ENCODE assay signal across 23 mouse cellular contexts in the genomic region with DNA sequence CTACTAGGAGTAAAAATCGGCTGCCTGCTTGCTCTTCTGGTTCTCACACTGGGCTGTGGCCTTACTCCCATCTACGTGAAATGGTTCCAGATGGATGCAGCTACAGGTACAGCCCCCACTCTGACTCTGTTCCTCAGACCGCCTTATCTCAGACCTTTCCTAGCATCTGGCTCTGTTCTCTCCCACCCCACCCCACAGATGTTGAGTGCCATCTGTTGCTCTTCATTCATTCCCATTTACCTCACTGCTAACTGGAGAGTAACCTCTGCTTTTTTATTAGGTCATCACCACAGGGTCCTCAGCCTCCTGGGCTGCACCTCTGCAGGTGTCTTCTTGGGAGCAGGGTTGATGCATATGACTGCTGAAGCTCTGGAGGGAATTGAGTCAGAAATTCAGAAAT. TPM values are rescaled to one million over a fixed set of nuclear protein-coding genes. Genes with fewer than 3 reads are reported as not detected.
A peak's percentile ranks its signal among the peaks of the same experiment; 100 is the strongest.
DNase-seq lines count a peak whose midpoint lies in the region; ATAC-seq and TF ChIP-seq lines count a peak whose summit lies in the region.
"Had no signal": no experiment of that assay in that cellular context is flagged by ENCODE, and none has a peak within 500 bp of the region (broad histone marks: within the 10 kb centered on the region; RNA-seq: fewer than 3 reads in every experiment).

No protein-coding gene starts in this region.

- no peaks in the 10 kb centered on the region for H3K9me3 ChIP-seq in intestine, embryonic 15.5 days
- no peaks in the 10 kb centered on the region for H3K9me3 ChIP-seq in intestine, embryonic 16.5 days (ENCODE audit: control insufficient read depth, low read length)
- H3K9me3 ChIP-seq in liver, embryonic 14.5 days (ENCODE audit: control insufficient read depth, low read length): no peaks in the 10 kb centered on the region
- H3K9me3 ChIP-seq: heart, embryonic 15.5 days; limb, embryonic 12.5 days had no signal

- no peak overlapping the region for H3K4me2 ChIP-seq in intestine, embryonic 15.5 days (replicated peaks)
- no peak overlapping the region for H3K4me2 ChIP-seq in intestine, embryonic 16.5 days (ENCODE audit: low read depth, low read length)
- no peak overlapping the region for H3K4me2 ChIP-seq in liver, embryonic 14.5 days (ENCODE audit: low read depth)
- H3K4me2 ChIP-seq: heart, embryonic 15.5 days; limb, embryonic 12.5 days had no signal

- no peak overlapping the region for H3K9ac ChIP-seq in intestine, embryonic 15.5 days
- H3K9ac ChIP-seq in intestine, embryonic 16.5 days (ENCODE audit: low read depth, low read length): no peak overlapping the region
- no peak overlapping the region for H3K9ac ChIP-seq in liver, embryonic 14.5 days (replicated peaks)
- H3K9ac ChIP-seq: heart, embryonic 15.5 days; limb, embryonic 12.5 days had no signal

- 0 out of 2 replicates have a peak, but pooled peaks have one; percentile 19 for TF ChIP-seq EP300 in liver, embryonic 14.5 days (IDR thresholded peaks at IDR 0.05; ENCODE audit: low read depth)

- no peak for TF ChIP-seq POLR2A in testis, adult 2 months (IDR thresholded peaks at IDR 0.05; ENCODE audit: control insufficient read depth, low read depth, low read length)

- 64% methylated on average over 3 of the region's 3 CpGs for WGBS in intestine, embryonic 15.5 days
- 54% methylated on average over 3 of the region's 3 CpGs for WGBS in intestine, embryonic 16.5 days
- 34% methylated on average over 3 of the region's 3 CpGs for WGBS in liver, embryonic 14.5 days (ENCODE audit: insufficient replicate concordance)

- no peak for DNase-seq in testis, postnatal 10 days (ENCODE audit: low spot score)
- DNase-seq in liver, embryonic 14.5 days (ENCODE audit: low read depth in 3 of 3, low spot score in 3 of 3): no peak
- no peak for DNase-seq in T-cell, adult 2 months (ENCODE audit: low spot score)
- DNase-seq: cerebellum, postnatal 14 days; kidney, adult 18-20 months; kidney, postnatal 14 days; midbrain, embryonic 14.5 days; thymus, adult 2 months had no signal

- no peak overlapping the region for H3K27ac ChIP-seq in intestine, embryonic 15.5 days
- H3K27ac ChIP-seq in intestine, embryonic 16.5 days (ENCODE audit: low read length): no peak overlapping the region
- H3K27ac ChIP-seq in testis, adult 2 months (ENCODE audit: control insufficient read depth, insufficient read depth, low read depth, low read length): no peak overlapping the region
- no peak overlapping the region for H3K27ac ChIP-seq in liver, embryonic 14.5 days
- H3K27ac ChIP-seq: heart, embryonic 15.5 days; limb, embryonic 12.5 days; macrophage had no signal

- ATAC-seq in intestine, embryonic 15.5 days: peak; percentile 21; the same call in 1 of the 2 replicates
- no peak for ATAC-seq in intestine, embryonic 16.5 days
- ATAC-seq in liver, embryonic 14.5 days (ENCODE audit: insufficient read depth): peak; percentile 68
- no peak for ATAC-seq in megakaryocyte, adult 5-6 weeks (ENCODE audit: poor library complexity, severe bottlenecking)
- ATAC-seq: forebrain, embryonic 16.5 days had no signal

- no peaks in the 10 kb centered on the region for H3K4me1 ChIP-seq in intestine, embryonic 15.5 days (replicated peaks)
- peaks cover 7% of the 10 kb centered on the region; the same call in 1 of the 2 replicates for H3K4me1 ChIP-seq in intestine, embryonic 16.5 days (ENCODE audit: control insufficient read depth, insufficient read depth, low read length)
- H3K4me1 ChIP-seq in testis, adult 2 months (ENCODE audit: control insufficient read depth, insufficient read depth, low read length): peaks cover 2% of the 10 kb centered on the region
- peaks cover 8 to 15% of the 10 kb centered on the region in 2 experiments for H3K4me1 ChIP-seq in liver, embryonic 14.5 days (replicated peaks; ENCODE audit: control insufficient read depth in 2 of 2, insufficient read depth in 2 of 2, low read length in 1 of 2)
- H3K4me1 ChIP-seq: limb, embryonic 12.5 days had no signal

- H3K27me3 ChIP-seq in intestine, embryonic 15.5 days (replicated peaks): no peaks in the 10 kb centered on the region
- H3K27me3 ChIP-seq in intestine, embryonic 16.5 days (replicated peaks; ENCODE audit: control insufficient read depth, insufficient read depth, low read length): no peaks in the 10 kb centered on the region
- no peaks in the 10 kb centered on the region for H3K27me3 ChIP-seq in testis, adult 2 months (ENCODE audit: control insufficient read depth, insufficient read depth, low read length)
- H3K27me3 ChIP-seq in liver, embryonic 14.5 days (ENCODE audit: control insufficient read depth, insufficient read depth, low read length): no peaks in the 10 kb centered on the region
- H3K27me3 ChIP-seq: heart, embryonic 15.5 days; limb, embryonic 12.5 days had no signal

- no peak overlapping the region for H3K4me3 ChIP-seq in intestine, embryonic 15.5 days (replicated peaks)
- H3K4me3 ChIP-seq in intestine, embryonic 16.5 days (ENCODE audit: low read length): no peak overlapping the region
- H3K4me3 ChIP-seq in testis, adult 2 months (ENCODE audit: control insufficient read depth, low read depth, low read length): peak overlapping the region; percentile 37
- no peak overlapping the region for H3K4me3 ChIP-seq in liver, embryonic 14.5 days (ENCODE audit: insufficient read depth in 1 of 2, low read depth in 2 of 2, low read length in 2 of 2)
- H3K4me3 ChIP-seq: heart, embryonic 15.5 days; limb, embryonic 12.5 days; myocyte had no signal

- no peak for TF ChIP-seq CTCF in testis, adult 2 months (IDR thresholded peaks at IDR 0.05; ENCODE audit: control insufficient read depth, insufficient read depth, insufficient replicate concordance, low read depth, low read length)
- TF ChIP-seq CTCF in liver, embryonic 14.5 days (IDR thresholded peaks at IDR 0.05; ENCODE audit: low read depth): no peak

- peaks cover 31% of the 10 kb centered on the region for H3K36me3 ChIP-seq in intestine, embryonic 15.5 days
- H3K36me3 ChIP-seq in intestine, embryonic 16.5 days (ENCODE audit: control insufficient read depth, insufficient read depth, low read length): peaks cover 22% of the 10 kb centered on the region
- H3K36me3 ChIP-seq in testis, adult 2 months (ENCODE audit: control insufficient read depth, insufficient read depth, low read length): no peaks in the 10 kb centered on the region
- H3K36me3 ChIP-seq in liver, embryonic 14.5 days (replicated peaks; ENCODE audit: control insufficient read depth, insufficient read depth, low read depth): peaks cover 8% of the 10 kb centered on the region

RNA-seq across cellular contexts. Expression of gene Slc39a2, which starts 1.1 kb away (rescaled TPM):
- polyA plus RNA-seq in intestine, embryonic 15.5 days (2015; fragmentation: Nextera tagmentation; extraction: Ambion mirVana): 0.96 and 1.0 TPM in 2 replicates
- 1.3 TPM in 2 replicates for polyA plus RNA-seq in intestine, embryonic 16.5 days (2015; fragmentation: Nextera tagmentation; extraction: Ambion mirVana)
- 0.14 and 0.30 TPM in 2 replicates for polyA plus RNA-seq in testis, adult 2 months (2012; rRNA removed)
- 0.15 and 0.23 TPM in 2 replicates for polyA plus RNA-seq in liver, embryonic 14.5 days (2012; rRNA removed)
- polyA plus RNA-seq in liver, embryonic 14.5 days (2014; fragmentation: Nextera tagmentation; extraction: Ambion mirVana): 0.05 TPM in 1 of 2 replicates, not detected in the other
- total RNA-seq in megakaryocyte, adult 5-6 weeks (2015): 0.07 TPM in 1 of 2 replicates, not detected in the other
- 0.18 and 0.20 TPM in 2 replicates for total RNA-seq in megakaryocyte, adult 5-6 weeks (2017)

RNA-seq across cellular contexts. Expression of gene Mettl17, which starts 9.2 kb away (rescaled TPM):
- 45.4 and 45.5 TPM in 2 replicates for polyA plus RNA-seq in intestine, embryonic 15.5 days (2015; fragmentation: Nextera tagmentation; extraction: Ambion mirVana)
- polyA plus RNA-seq in intestine, embryonic 16.5 days (2015; fragmentation: Nextera tagmentation; extraction: Ambion mirVana): 50.3 and 57.1 TPM in 2 replicates
- polyA plus RNA-seq in testis, adult 2 months (2012; rRNA removed): 14.4 and 15.8 TPM in 2 replicates
- 7.5 and 9.5 TPM in 2 replicates for polyA plus RNA-seq in liver, embryonic 14.5 days (2012; rRNA removed)
- polyA plus RNA-seq in liver, embryonic 14.5 days (2014; fragmentation: Nextera tagmentation; extraction: Ambion mirVana): 10.2 and 10.8 TPM in 2 replicates
- 6.2 and 11.7 TPM in 2 replicates for total RNA-seq in megakaryocyte, adult 5-6 weeks (2015)
- total RNA-seq in megakaryocyte, adult 5-6 weeks (2017): 6.3 and 11.1 TPM in 2 replicates

RNA-seq across cellular contexts. Expression of gene Ndrg2, which starts 20.1 kb away (rescaled TPM):
- polyA plus RNA-seq in intestine, embryonic 15.5 days (2015; fragmentation: Nextera tagmentation; extraction: Ambion mirVana): 52.2 and 60.1 TPM in 2 replicates
- 62.1 and 64.2 TPM in 2 replicates for polyA plus RNA-seq in intestine, embryonic 16.5 days (2015; fragmentation: Nextera tagmentation; extraction: Ambion mirVana)
- 27.3 and 31.6 TPM in 2 replicates for polyA plus RNA-seq in testis, adult 2 months (2012; rRNA removed)
- polyA plus RNA-seq in liver, embryonic 14.5 days (2012; rRNA removed): 11.6 and 11.7 TPM in 2 replicates
- 13.5 and 14.7 TPM in 2 replicates for polyA plus RNA-seq in liver, embryonic 14.5 days (2014; fragmentation: Nextera tagmentation; extraction: Ambion mirVana)
- 0.36 and 1.5 TPM in 2 replicates for total RNA-seq in megakaryocyte, adult 5-6 weeks (2015)
- not detected in 2 replicates for total RNA-seq in megakaryocyte, adult 5-6 weeks (2017)
- polyA plus RNA-seq: macrophage had no signal

RNA-seq across cellular contexts. Expression of gene Tppp2, which starts 24.4 kb away (rescaled TPM):
- not detected in 2 replicates for polyA plus RNA-seq in intestine, embryonic 15.5 days (2015; fragmentation: Nextera tagmentation; extraction: Ambion mirVana)
- not detected in 2 replicates for polyA plus RNA-seq in intestine, embryonic 16.5 days (2015; fragmentation: Nextera tagmentation; extraction: Ambion mirVana)
- polyA plus RNA-seq in testis, adult 2 months (2012; rRNA removed): 153 and 181 TPM in 2 replicates
- polyA plus RNA-seq in liver, embryonic 14.5 days (2012; rRNA removed): not detected in 2 replicates
- polyA plus RNA-seq in liver, embryonic 14.5 days (2014; fragmentation: Nextera tagmentation; extraction: Ambion mirVana): not detected in 2 replicates
- not detected in 2 replicates for total RNA-seq in megakaryocyte, adult 5-6 weeks (2015)
- not detected in 2 replicates for total RNA-seq in megakaryocyte, adult 5-6 weeks (2017)
- total RNA-seq: adrenal gland, adult 18-20 months; ES-E14; granulocyte monocyte progenitor cell, adult 5-6 weeks; layer of hippocampus, adult 8-10 months had no signal
- polyA plus RNA-seq: forebrain, embryonic 16.5 days; heart, embryonic 15.5 days; hindbrain, embryonic 11.5 days; limb, embryonic 12.5 days; macrophage; midbrain, embryonic 14.5 days; myocyte; thymus, adult 2 months had no signal

RNA-seq across cellular contexts. Expression of gene Rnase13, which starts 28.8 kb away (rescaled TPM):
- polyA plus RNA-seq in intestine, embryonic 15.5 days (2015; fragmentation: Nextera tagmentation; extraction: Ambion mirVana): not detected in 2 replicates
- not detected in 2 replicates for polyA plus RNA-seq in intestine, embryonic 16.5 days (2015; fragmentation: Nextera tagmentation; extraction: Ambion mirVana)
- polyA plus RNA-seq in testis, adult 2 months (2012; rRNA removed): 0.07 TPM in 1 of 2 replicates, not detected in the other
- not detected in 2 replicates for polyA plus RNA-seq in liver, embryonic 14.5 days (2012; rRNA removed)
- polyA plus RNA-seq in liver, embryonic 14.5 days (2014; fragmentation: Nextera tagmentation; extraction: Ambion mirVana): not detected in 2 replicates
- total RNA-seq in megakaryocyte, adult 5-6 weeks (2015): not detected in 2 replicates
- total RNA-seq in megakaryocyte, adult 5-6 weeks (2017): not detected in 2 replicates
- total RNA-seq: adrenal gland, adult 18-20 months; ES-E14; gastrocnemius, adult 18-20 months; granulocyte monocyte progenitor cell, adult 5-6 weeks; layer of hippocampus, adult 8-10 months had no signal
- polyA plus RNA-seq: forebrain, embryonic 16.5 days; heart, embryonic 15.5 days; hindbrain, embryonic 11.5 days; limb, embryonic 12.5 days; macrophage; midbrain, embryonic 14.5 days; myocyte; thymus, adult 2 months had no signal

Comparison
In these comparisons a context has a peak if more than half of its experiments do, and no peak if none do; other contexts are left out.
1. ATAC-seq: peak in intestine, embryonic 15.5 days (single experiment) and liver, embryonic 14.5 days (single experiment); none in intestine, embryonic 16.5 days (single experiment) and megakaryocyte, adult 5-6 weeks (single experiment).